Mouse (Mus musculus): ENCODE results near the gene Vasp.

- TF ChIP-seq CTCF (IDR thresholded peaks at IDR 0.05) (no peak), EP300 (IDR thresholded peaks at IDR 0.05) (no peak)
Measured at GRCm38 (mm10) chr7:19258336-19258735, 13.3 kb downstream of the Vasp start.

Data from lung, postnatal 0 days (tissue).